Mouse (Mus musculus): ENCODE measurements around the gene Zc3h4. TPM values are rescaled to one million over a fixed set of nuclear protein-coding genes. Genes with fewer than 3 reads are reported as not detected.

Gene Zc3h4
- total and polyA plus RNA-seq, 2 experiments from 2014 or later: 5.0 to 16.5 TPM

DNA sequence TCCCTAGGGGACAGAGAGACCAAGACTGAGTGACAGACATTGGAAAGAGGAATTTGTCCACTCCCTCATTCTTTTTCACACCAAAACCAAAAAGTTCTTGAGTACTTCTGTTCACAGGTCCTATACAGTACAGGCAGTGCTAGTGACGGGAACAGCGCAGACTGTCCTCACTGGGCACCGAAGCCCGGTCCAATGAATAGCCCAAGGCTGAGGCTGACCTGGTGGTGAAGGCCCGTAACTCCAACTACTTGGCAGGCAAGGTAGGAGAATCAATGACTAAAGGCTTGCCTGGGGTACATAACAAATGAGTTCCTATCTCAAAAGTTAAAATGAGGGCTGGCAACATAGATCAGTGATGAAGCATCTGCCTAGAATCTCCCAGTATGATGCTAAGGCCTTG is 64.9 kb downstream of the Zc3h4 start:
- Histone ChIP-seq H3K4me3 (ENCODE audit: low read depth, low read length) (no peak overlapping the region), H3K27ac (ENCODE audit: low read depth) (no peak overlapping the region), H3K9ac (replicated peaks; ENCODE audit: low read depth, low read length) (no peak overlapping the region), H3K4me2 (ENCODE audit: low read depth, low read length) (no peak overlapping the region), H3K9me3 (replicated peaks; ENCODE audit: control insufficient read depth, low read length) (no peaks in the 10 kb centered on the region), H3K27me3 (ENCODE audit: control insufficient read depth, insufficient read depth, low read length) (0 out of 2 replicates have a peak, but pooled peaks cover 9% of the 10 kb centered on the region), H3K36me3 (replicated peaks; ENCODE audit: control insufficient read depth, insufficient read depth, low read length) (no peaks in the 10 kb centered on the region), H3K4me1 (ENCODE audit: control insufficient read depth, insufficient read depth) (no peaks in the 10 kb centered on the region)
- no peak for DNase-seq (ENCODE audit: low spot score)
- TF ChIP-seq EP300 (IDR thresholded peaks at IDR 0.05; ENCODE audit: low read depth): no peak
- no peak for TF ChIP-seq CTCF (IDR thresholded peaks at IDR 0.05; ENCODE audit: low read depth)
- ATAC-seq (ENCODE audit: insufficient read depth, low read depth): no peak
- WGBS: 79% methylated on average over 5 of the region's 5 CpGs

DNA sequence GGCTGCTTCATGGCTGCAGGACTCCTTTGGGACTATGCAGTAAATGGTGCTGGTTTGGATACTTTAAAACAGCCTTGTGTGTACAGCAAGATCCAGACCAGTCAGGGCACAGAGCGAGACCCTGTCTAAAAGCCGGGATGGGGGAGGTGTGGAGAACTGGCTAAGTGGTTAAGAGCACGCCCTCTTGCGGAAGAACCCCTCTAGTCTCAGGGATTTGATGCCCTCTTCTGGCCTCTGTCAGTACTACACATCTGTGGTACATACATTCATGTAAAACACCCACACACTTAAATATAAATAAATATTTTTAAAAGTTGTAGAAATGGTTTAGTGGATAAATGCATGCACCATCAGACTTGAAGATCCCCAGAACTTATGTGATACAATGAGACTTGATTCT is 65.9 kb downstream of the Zc3h4 start:
- H3K4me1 ChIP-seq (ENCODE audit: control insufficient read depth, insufficient read depth): no peaks in the 10 kb centered on the region
- H3K9ac ChIP-seq (replicated peaks; ENCODE audit: low read depth, low read length): no peak overlapping the region
- 61% methylated on average over 4 of the region's 4 CpGs for WGBS
- H3K4me3 ChIP-seq (ENCODE audit: low read depth, low read length): no peak overlapping the region
- H3K4me2 ChIP-seq (ENCODE audit: low read depth, low read length): no peak overlapping the region
- H3K36me3 ChIP-seq (replicated peaks; ENCODE audit: control insufficient read depth, insufficient read depth, low read length): no peaks in the 10 kb centered on the region
- DNase-seq (ENCODE audit: low spot score): no peak
- no peak for ATAC-seq (ENCODE audit: insufficient read depth, low read depth)
- no peak overlapping the region for H3K27ac ChIP-seq (ENCODE audit: low read depth)
- H3K9me3 ChIP-seq (replicated peaks; ENCODE audit: control insufficient read depth, low read length): no peaks in the 10 kb centered on the region
- TF ChIP-seq CTCF (IDR thresholded peaks at IDR 0.05; ENCODE audit: low read depth): 0 out of 2 replicates have a peak, but pooled peaks have one; percentile 19
- no peak for TF ChIP-seq EP300 (IDR thresholded peaks at IDR 0.05; ENCODE audit: low read depth)
- H3K27me3 ChIP-seq (ENCODE audit: control insufficient read depth, insufficient read depth, low read length): peaks cover 5% of the 10 kb centered on the region; the same call in 1 of the 2 replicates

DNA sequence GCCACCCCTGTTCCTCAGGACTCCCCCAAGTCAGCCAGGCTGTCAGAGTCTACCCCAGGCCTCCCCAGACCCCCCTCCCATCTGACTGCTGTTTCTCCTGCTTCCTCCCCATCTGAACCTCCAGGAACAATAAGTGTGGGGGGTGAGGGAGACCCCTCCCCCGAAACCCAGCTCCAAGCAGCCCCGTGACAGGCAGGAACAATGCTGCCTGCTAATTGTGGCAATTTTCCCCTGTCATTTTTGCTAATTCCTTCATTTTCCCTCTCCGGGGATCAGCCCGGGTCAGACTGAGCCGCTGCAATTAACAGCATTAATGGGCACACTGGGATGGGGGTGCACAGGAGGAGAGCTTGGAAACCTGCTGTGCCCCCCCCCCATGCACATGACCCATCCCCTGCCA is 67.4 kb downstream of the Zc3h4 start:
- no peak for TF ChIP-seq CTCF (IDR thresholded peaks at IDR 0.05; ENCODE audit: low read depth)
- TF ChIP-seq EP300 (IDR thresholded peaks at IDR 0.05; ENCODE audit: low read depth): no peak
- ATAC-seq (ENCODE audit: insufficient read depth, low read depth) (no peak), DNase-seq (ENCODE audit: low spot score) (no peak)
- Histone ChIP-seq H3K4me2 (ENCODE audit: low read depth, low read length) (no peak overlapping the region), H3K27me3 (ENCODE audit: control insufficient read depth, insufficient read depth, low read length) (peaks cover 13% of the 10 kb centered on the region; the same call in 1 of the 2 replicates), H3K27ac (ENCODE audit: low read depth) (no peak overlapping the region), H3K9ac (replicated peaks; ENCODE audit: low read depth, low read length) (no peak overlapping the region), H3K4me1 (ENCODE audit: control insufficient read depth, insufficient read depth) (no peaks in the 10 kb centered on the region), H3K9me3 (replicated peaks; ENCODE audit: control insufficient read depth, low read length) (no peaks in the 10 kb centered on the region), H3K4me3 (ENCODE audit: low read depth, low read length) (no peak overlapping the region), H3K36me3 (replicated peaks; ENCODE audit: control insufficient read depth, insufficient read depth, low read length) (no peaks in the 10 kb centered on the region)
- 35% methylated on average over 5 of the region's 5 CpGs for WGBS

DNA sequence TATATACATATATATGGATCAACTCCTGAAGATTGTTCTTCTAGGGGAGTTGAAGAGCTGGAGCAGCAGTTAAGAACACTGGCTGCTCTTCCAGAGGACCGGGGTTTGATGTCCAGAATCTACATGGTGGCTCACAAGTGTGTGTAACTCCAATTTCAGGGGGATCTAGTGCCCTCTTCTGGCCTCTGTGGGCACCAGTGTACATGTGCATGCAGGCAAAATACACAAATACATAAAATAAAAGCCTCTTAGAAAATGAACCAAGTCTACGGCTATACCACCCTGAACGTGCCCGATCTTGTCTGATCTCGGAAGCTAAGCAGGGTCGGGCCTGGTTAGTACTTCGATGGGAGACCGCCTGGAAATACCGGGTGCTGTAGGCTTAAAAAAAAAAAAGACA is 70.8 kb downstream of the Zc3h4 start:
- WGBS: 38% methylated on average over 9 of the region's 9 CpGs
- Histone ChIP-seq H3K36me3 (replicated peaks; ENCODE audit: control insufficient read depth, insufficient read depth, low read length) (no peaks in the 10 kb centered on the region), H3K4me1 (ENCODE audit: control insufficient read depth, insufficient read depth) (no peaks in the 10 kb centered on the region; the same call in 1 of the 2 replicates), H3K27me3 (ENCODE audit: control insufficient read depth, insufficient read depth, low read length) (peaks cover 46% of the 10 kb centered on the region), H3K27ac (ENCODE audit: low read depth) (no peak overlapping the region), H3K9ac (replicated peaks; ENCODE audit: low read depth, low read length) (no peak overlapping the region), H3K4me3 (ENCODE audit: low read depth, low read length) (no peak overlapping the region), H3K4me2 (ENCODE audit: low read depth, low read length) (no peak overlapping the region), H3K9me3 (replicated peaks; ENCODE audit: control insufficient read depth, low read length) (no peaks in the 10 kb centered on the region)
- TF ChIP-seq EP300 (IDR thresholded peaks at IDR 0.05; ENCODE audit: low read depth) (no peak), CTCF (IDR thresholded peaks at IDR 0.05; ENCODE audit: low read depth) (peak; percentile 46)
- no peak; the same call in 1 of the 2 replicates for ATAC-seq (ENCODE audit: insufficient read depth, low read depth)
- no peak for DNase-seq (ENCODE audit: low spot score)

DNA sequence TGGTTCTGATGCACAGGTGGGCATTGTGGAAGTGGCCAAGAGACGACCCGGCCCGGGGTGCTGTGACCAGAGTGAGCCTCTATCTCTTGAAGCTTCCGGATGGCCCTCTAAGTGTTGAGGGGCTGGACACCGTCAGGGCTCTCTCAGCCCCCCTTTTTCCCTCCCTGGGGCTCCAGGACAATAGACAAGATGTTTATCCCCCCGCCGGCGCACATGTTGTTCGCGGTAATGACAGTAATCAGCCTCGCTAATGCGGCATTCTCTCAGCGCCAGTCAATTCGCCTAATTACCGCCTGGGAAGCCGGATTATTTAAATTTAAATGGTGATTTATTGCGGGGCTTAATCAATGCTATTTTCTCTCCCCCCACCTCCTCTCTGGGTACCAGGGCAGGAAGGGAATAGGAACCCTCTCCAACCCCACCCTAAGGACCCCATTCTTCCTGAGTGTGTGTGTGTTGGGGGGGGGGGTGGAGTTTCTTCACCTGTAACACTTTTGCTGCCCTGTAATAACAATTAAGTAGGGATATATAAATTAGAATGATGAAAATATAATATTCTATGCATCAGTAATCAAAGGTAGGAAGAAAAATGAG is 71.5 kb downstream of the Zc3h4 start:
- Histone ChIP-seq H3K27ac (ENCODE audit: low read depth) (no peak overlapping the region), H3K27me3 (ENCODE audit: control insufficient read depth, insufficient read depth, low read length) (peaks cover 53% of the 10 kb centered on the region), H3K9ac (replicated peaks; ENCODE audit: low read depth, low read length) (no peak overlapping the region), H3K4me3 (ENCODE audit: low read depth, low read length) (no peak overlapping the region), H3K9me3 (replicated peaks; ENCODE audit: control insufficient read depth, low read length) (no peaks in the 10 kb centered on the region), H3K36me3 (replicated peaks; ENCODE audit: control insufficient read depth, insufficient read depth, low read length) (no peaks in the 10 kb centered on the region), H3K4me1 (ENCODE audit: control insufficient read depth, insufficient read depth) (no peaks in the 10 kb centered on the region; the same call in 1 of the 2 replicates), H3K4me2 (ENCODE audit: low read depth, low read length) (no peak overlapping the region)
- DNase-seq (ENCODE audit: low spot score) (no peak), ATAC-seq (ENCODE audit: insufficient read depth, low read depth) (no peak)
- WGBS: 13% methylated on average over 17 of the region's 17 CpGs
- TF ChIP-seq EP300 (IDR thresholded peaks at IDR 0.05; ENCODE audit: low read depth) (no peak), CTCF (IDR thresholded peaks at IDR 0.05; ENCODE audit: low read depth) (no peak)

DNA sequence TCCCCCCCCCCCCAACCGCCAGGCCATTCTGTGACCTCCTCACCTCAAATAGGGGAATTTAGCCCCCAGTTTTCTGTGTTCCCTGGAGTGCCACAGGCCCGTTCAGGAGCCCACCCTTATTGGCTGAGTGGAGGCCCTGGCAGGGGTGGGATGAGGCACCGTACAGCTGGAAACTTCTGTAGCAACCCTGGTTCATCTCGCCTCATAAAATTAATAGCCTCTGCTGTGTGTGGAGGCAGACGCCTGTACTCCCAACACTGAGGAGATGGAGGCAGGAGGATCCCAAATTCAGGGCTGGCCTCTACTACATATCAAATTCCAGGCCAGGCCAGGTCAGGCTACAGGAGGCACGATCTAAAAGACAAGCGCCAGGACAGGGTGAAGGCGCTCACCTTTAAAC is 73.1 kb downstream of the Zc3h4 start:
- no peaks in the 10 kb centered on the region for H3K36me3 ChIP-seq (replicated peaks; ENCODE audit: control insufficient read depth, insufficient read depth, low read length)
- no peak overlapping the region for H3K4me3 ChIP-seq (ENCODE audit: low read depth, low read length)
- no peak for DNase-seq (ENCODE audit: low spot score)
- no peak overlapping the region for H3K9ac ChIP-seq (replicated peaks; ENCODE audit: low read depth, low read length)
- WGBS: 80% methylated on average over 8 of the region's 8 CpGs
- peaks cover 59% of the 10 kb centered on the region for H3K27me3 ChIP-seq (ENCODE audit: control insufficient read depth, insufficient read depth, low read length)
- H3K4me1 ChIP-seq (ENCODE audit: control insufficient read depth, insufficient read depth): no peaks in the 10 kb centered on the region; the same call in 1 of the 2 replicates
- ATAC-seq (ENCODE audit: insufficient read depth, low read depth): no peak
- H3K27ac ChIP-seq (ENCODE audit: low read depth): no peak overlapping the region
- H3K4me2 ChIP-seq (ENCODE audit: low read depth, low read length): no peak overlapping the region
- H3K9me3 ChIP-seq (replicated peaks; ENCODE audit: control insufficient read depth, low read length): no peaks in the 10 kb centered on the region
- TF ChIP-seq EP300 (IDR thresholded peaks at IDR 0.05; ENCODE audit: low read depth) (no peak), CTCF (IDR thresholded peaks at IDR 0.05; ENCODE audit: low read depth) (no peak)

Measured in heart, postnatal 0 days (tissue).